Mouse (Mus musculus): ENCODE data around the gene Krtap14.

The Krtap14 gene

GRCm38 (mm10) chr16:88826095-88826652 is at the start of gene Krtap14:
Krtap14 (minus strand) TSS chr16:88826145.
- DNase-seq: no peak

DNA sequence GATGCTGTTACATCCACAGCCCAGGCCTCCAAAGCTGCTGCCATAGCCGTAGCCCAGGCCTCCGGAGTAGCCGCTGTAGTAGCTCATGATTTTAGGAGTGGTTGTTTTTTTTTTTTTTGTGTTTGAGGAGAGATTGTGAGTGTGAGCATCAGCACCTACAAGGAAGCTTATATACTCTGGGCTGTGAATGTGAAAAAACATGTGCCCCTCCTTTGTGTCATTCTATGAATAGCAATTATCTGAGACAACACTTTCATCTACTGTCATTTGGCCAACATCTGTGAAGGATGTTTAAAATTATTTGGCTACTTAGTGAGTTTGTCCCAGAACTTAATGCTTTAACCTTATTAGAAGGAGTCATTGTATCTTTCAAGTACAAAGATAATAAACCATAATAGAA is 48.2 kb upstream of the Krtap14 start, which contains the start of gene Krtap19-2:
TSS of gene Krtap19-2 (minus strand) at position 101 of the 400 bp plus-strand sequence.
- DNase-seq: no peak

- no peak for DNase-seq
These were observed 43.4 kb upstream of the Krtap14 start, which contains the start of gene Krtap19-1 for GRCm38 (mm10) chr16:88869311-88869710. Krtap19-1 (minus strand) TSS chr16:88869411.

DNA sequence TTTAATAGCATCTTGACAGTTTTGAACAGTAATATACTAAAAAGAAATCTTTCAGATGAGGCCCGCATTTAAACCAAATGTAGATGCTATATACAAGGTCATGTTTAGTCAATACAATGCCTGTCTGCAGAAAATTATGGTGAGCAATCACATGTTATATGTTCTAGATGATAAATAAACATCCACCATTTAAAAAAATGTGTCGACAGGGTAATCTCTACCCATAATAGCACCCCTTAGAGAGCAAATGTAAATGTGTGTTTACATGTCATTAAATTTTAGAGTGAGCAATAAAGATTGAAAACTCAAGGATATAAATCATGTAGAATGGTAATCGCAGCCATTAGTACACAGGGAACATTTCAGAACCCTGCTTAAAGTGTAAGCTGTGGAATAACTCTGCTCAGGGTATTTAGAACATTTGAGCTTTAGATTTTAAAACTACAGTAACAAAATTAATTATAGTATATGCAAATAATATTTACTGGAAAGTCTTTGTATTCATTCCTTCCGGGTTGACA is 39.0 kb upstream of the Krtap14 start:
- no peak for DNase-seq

- peak; percentile 1 for DNase-seq
These were observed 25.5 kb upstream of the Krtap14 start for GRCm38 (mm10) chr16:88851450-88851849.

- DNase-seq: no peak
These were observed 22.6 kb upstream of the Krtap14 start for GRCm38 (mm10) chr16:88848558-88848957.

DNA sequence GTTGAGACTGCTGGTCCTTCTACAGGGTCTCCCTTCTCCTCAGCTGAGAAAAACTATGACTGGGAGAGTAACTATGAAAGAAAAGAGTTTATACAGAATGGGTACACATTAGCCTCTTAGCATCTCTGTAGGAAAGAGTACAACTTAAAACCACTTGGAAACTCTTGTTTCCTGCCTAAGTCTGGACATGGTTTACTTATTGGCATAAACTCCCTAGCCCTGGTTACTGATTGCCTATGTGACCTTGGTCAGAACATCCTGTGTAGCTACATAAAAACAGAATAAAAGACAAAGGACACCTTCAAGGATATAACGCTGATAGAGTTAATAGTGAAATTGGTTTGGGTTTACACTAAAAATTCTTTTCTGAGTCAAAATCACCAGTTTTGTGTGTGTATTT is 21.4 kb upstream of the Krtap14 start:
- DNase-seq: no peak

- no peak for DNase-seq
These were observed 1.0 kb upstream of the Krtap14 start for GRCm38 (mm10) chr16:88826978-88827377.

DNA sequence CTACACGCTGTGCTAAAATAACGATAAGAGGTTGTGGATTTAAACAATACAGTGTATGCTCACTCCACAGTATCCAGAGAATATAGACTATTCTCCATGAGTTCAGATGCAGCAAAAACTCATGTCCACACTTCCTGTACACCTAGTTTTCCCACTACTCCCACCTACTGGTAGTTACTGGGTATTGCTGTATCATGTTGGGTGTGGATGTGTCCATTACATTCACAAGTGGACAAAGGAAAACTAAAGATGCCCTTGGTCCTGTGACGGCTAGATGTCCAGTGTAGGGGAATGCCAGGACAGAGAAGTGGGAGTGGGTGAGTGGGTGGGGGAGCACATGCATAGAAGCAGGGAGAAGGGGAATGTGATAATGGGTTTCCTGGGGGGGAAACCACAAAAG is 2.2 kb downstream of the Krtap14 start:
- DNase-seq: no peak

DNA sequence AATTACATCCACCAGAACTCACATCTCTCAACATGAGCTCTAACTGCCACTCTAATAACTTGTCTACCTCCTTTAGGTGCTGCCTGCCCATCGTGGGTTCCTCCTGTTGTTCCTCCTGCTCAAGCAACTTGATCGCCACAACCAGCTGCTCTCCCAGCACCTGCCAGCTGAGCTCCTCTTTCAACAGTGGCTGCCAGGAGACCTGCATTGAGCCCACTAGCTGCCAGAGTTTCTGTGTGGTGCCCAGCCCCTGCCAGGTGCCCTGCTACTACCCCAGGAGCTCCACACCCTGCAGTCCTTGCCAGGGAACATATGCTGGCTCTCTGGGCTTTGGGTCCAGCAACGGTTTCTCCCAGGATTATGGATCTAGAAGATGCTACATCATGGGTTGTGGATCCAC is 5.9 kb downstream of the Krtap14 start, which contains the start of gene Krtap15:
TSS of gene Krtap15 (plus strand) at position 150 of the 400 bp plus-strand sequence.
- DNase-seq: no peak

DNA sequence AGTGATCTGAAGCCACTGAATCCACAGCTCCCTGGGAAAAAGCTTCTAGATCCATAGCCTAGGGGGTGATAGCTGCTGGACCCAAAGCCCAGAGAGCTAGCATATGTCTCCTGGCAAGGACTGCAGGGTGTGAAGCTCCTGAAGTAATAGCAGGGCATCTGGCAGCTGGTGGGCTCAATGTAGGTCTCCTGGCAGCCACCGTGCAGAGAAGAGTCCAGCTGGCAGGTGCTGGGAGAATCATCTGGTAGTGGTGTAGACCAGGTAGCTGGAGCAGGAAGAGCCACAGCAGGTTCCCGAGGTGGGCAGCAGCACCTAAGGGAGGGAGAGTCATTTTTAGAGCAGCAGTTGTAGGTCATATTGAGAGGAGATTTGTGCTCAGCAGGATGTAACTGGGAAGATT is 14.1 kb downstream of the Krtap14 start, which contains the start of gene Gm20741:
TSS of gene Gm20741 (minus strand) at position 394 of the 400 bp plus-strand sequence.
- no peak for DNase-seq

- DNase-seq: no peak
These were observed 39.2 kb downstream of the Krtap14 start for GRCm38 (mm10) chr16:88786786-88787185.

DNA sequence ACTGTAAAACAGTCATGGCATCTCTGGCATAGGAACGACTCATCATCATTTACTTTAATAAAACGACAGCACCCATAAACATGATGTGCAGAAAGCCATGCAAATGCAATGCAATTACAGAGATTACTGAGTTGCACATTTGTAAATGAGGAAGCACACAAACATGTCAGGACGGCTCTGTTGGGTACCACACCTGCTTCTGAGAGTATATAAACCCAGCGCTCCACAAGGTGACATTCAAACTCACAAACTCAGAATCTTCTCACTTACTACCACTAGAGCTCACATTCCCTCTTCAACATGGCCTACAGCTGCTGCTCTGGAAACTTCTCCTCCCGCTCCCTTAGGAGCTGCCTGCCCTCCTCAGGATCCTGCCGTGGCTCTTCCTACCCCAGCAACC is 48.3 kb downstream of the Krtap14 start, which contains the start of gene Gm5965:
TSS of gene Gm5965 (plus strand) at position 301 of the 400 bp plus-strand sequence.
- no peak for DNase-seq

DNA sequence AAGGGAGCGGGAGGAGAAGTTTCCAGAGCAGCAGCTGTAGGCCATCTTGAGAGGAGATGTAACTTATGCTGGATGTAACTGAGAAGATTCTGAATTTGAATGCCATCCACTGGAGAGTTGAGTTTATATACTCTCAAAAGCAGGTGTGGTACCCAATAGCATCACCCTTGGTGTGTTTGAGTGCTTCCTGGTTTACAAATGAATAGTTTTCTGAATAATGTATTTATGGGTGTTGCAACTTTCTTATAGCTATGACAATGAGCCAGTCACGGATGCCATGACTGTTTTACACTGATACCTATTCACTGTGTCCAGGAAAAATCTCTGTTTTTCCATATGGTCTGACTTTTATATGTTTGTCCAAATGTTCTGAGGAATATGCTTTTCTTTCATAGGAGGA is 51.8 kb downstream of the Krtap14 start, which contains the start of gene 2310057N15Rik:
TSS of gene 2310057N15Rik (minus strand) at position 101 of the 400 bp plus-strand sequence.
- DNase-seq: no peak
